Mouse (Mus musculus) CH12.LX (cell line): ENCODE data around the gene Olfr288. TPM values are rescaled to one million over a fixed set of nuclear protein-coding genes. Genes with fewer than 3 reads are reported as not detected.

Source experiments
- DNase-seq: peaks from one replicate; pipeline ENCODE4 v3.0.0-alpha.2; 2013; ENCODE audit errors: extremely low read depth
- H3K27ac ChIP-seq: 2 replicates; pipeline ENCODE4 v1.5.1; 2012; ENCODE audit warnings: low read depth, mild to moderate bottlenecking, control low read depth, moderate library complexity; ENCODE audit not compliant: insufficient read depth
- H3K27me3 ChIP-seq: replicated peaks from 2 replicates; pipeline ENCODE3; 2012; ENCODE audit warnings: inconsistent platforms
- H3K36me3 ChIP-seq, 2 experiments: replicated peaks in 1 of 2; 2 replicates each; pipeline versions ENCODE3 to v1.6.1; 2012; ENCODE audit warnings: inconsistent platforms in 1 of 2, low read length in 1 of 2, mild to moderate bottlenecking in 1 of 2, mixed read lengths in 1 of 2, moderate library complexity in 1 of 2; ENCODE audit not compliant: control insufficient read depth in 1 of 2, insufficient read depth in 1 of 2
- H3K4me1 ChIP-seq, 2 experiments: 2 replicates each; pipeline ENCODE4 v1.6.1; 2012; ENCODE audit warnings: inconsistent platforms in 1 of 2, moderate library complexity in 1 of 2; ENCODE audit not compliant: insufficient read depth in 2 of 2, control insufficient read depth in 1 of 2
- H3K4me2 ChIP-seq: 2 replicates; pipeline ENCODE4 v1.6.1; 2012; ENCODE audit warnings: low read depth, mild to moderate bottlenecking, control low read depth; ENCODE audit not compliant: poor library complexity, insufficient read depth, severe bottlenecking
- H3K4me3 ChIP-seq, 3 experiments: fragments of 150-350 bp in 1 of 3; sonication (generic) in 1 of 3; replicated peaks in 1 of 3; 2 replicates each; pipeline versions ENCODE3 to v1.5.1; 2011 to 2012; ENCODE audit warnings: low read depth in 2 of 3, low read length in 2 of 3, mild to moderate bottlenecking in 2 of 3, moderate library complexity in 2 of 3, control low read depth in 1 of 3, improper control_type of control experiment in 1 of 3, inconsistent platforms in 1 of 3, mixed read lengths in 1 of 3; ENCODE audit not compliant: poor library complexity in 1 of 3
- H3K79me2 ChIP-seq: replicated peaks from 2 replicates; pipeline ENCODE4 v1.6.1; 2012; ENCODE audit warnings: mild to moderate bottlenecking, moderate library complexity; ENCODE audit not compliant: control insufficient read depth, poor library complexity, insufficient read depth, severe bottlenecking; ENCODE audit errors: extremely low read depth
- H3K9ac ChIP-seq: 2 replicates; pipeline ENCODE4 v1.6.1; 2012; ENCODE audit warnings: low read depth, mild to moderate bottlenecking, control low read depth, moderate library complexity; ENCODE audit not compliant: insufficient read depth
- H3K9me3 ChIP-seq: replicated peaks from 2 replicates; pipeline ENCODE3; 2012; ENCODE audit warnings: low read length, inconsistent platforms, mixed read lengths
- BHLHE40 ChIP-seq: IDR thresholded peaks from 2 replicates; pipeline ENCODE4 v1.6.1; 2011; ENCODE audit warnings: mild to moderate bottlenecking, low read depth, low read length, improper control_type of control experiment
- CHD1 ChIP-seq: IDR thresholded peaks from 2 replicates; pipeline ENCODE4 v1.6.1; 2012; ENCODE audit warnings: low read depth, low read length, improper control_type of control experiment, inconsistent platforms
- CHD2 ChIP-seq: IDR thresholded peaks from 2 replicates; pipeline ENCODE4 v1.6.1; 2011; ENCODE audit warnings: low read length, improper control_type of control experiment
- CTCF ChIP-seq, 2 experiments: IDR thresholded peaks in 1 of 2; conservative IDR thresholded peaks in 1 of 2; 2 replicates each; pipeline ENCODE4 v1.5.1; 2011 to 2012; ENCODE audit warnings: low read depth in 2 of 2, low read length in 2 of 2, improper control_type of control experiment in 1 of 2, inconsistent platforms in 1 of 2, mild to moderate bottlenecking in 1 of 2, moderate library complexity in 1 of 2
- E2F4 ChIP-seq: IDR thresholded peaks from 2 replicates; pipeline ENCODE4 v1.6.1; 2011; ENCODE audit warnings: low read depth, low read length, improper control_type of control experiment; ENCODE audit not compliant: insufficient replicate concordance
- ELF1 ChIP-seq: IDR thresholded peaks from 2 replicates; pipeline ENCODE4 v1.6.1; 2014; ENCODE audit warnings: low read depth, mild to moderate bottlenecking, inconsistent platforms, low read length, improper control_type of control experiment
- GABPA ChIP-seq: IDR thresholded peaks from 2 replicates; pipeline ENCODE4 v1.6.1; 2012; ENCODE audit warnings: low read depth, low read length, improper control_type of control experiment, inconsistent platforms; ENCODE audit not compliant: insufficient replicate concordance
- HCFC1 ChIP-seq: IDR thresholded peaks from 2 replicates; pipeline ENCODE4 v1.6.1; 2012; ENCODE audit warnings: low read depth, mild to moderate bottlenecking, inconsistent platforms, low read length, improper control_type of control experiment
- JUN ChIP-seq: IDR thresholded peaks from 2 replicates; pipeline ENCODE4 v1.6.1; 2011; ENCODE audit warnings: low read depth, mild to moderate bottlenecking, low read length, improper control_type of control experiment, moderate library complexity; ENCODE audit not compliant: insufficient read depth
- MAFK ChIP-seq: IDR thresholded peaks from 2 replicates; pipeline ENCODE4 v1.6.1; 2011; ENCODE audit warnings: low read length, improper control_type of control experiment; ENCODE audit not compliant: insufficient replicate concordance
- MAZ ChIP-seq: IDR thresholded peaks from 2 replicates; pipeline ENCODE4 v1.6.1; 2012; ENCODE audit warnings: low read depth, mild to moderate bottlenecking, inconsistent platforms, low read length, improper control_type of control experiment, moderate library complexity
- MXI1 ChIP-seq: IDR thresholded peaks from 2 replicates; pipeline ENCODE4 v1.6.1; 2011; ENCODE audit warnings: mild to moderate bottlenecking, low read depth, low read length, improper control_type of control experiment
- POLR2A ChIP-seq: IDR thresholded peaks from 2 replicates; pipeline ENCODE4 v1.6.1; 2011; ENCODE audit warnings: low read depth, mild to moderate bottlenecking, improper control_type of control experiment, low read length
- POLR2AphosphoS2 ChIP-seq: IDR thresholded peaks from 2 replicates; pipeline ENCODE4 v1.6.1; 2011; ENCODE audit warnings: low read depth, low read length, improper control_type of control experiment
- RAD21 ChIP-seq: IDR thresholded peaks from 2 replicates; pipeline ENCODE4 v1.6.1; 2011; ENCODE audit warnings: low read depth, mild to moderate bottlenecking, low read length, improper control_type of control experiment, moderate library complexity
- SMC3 ChIP-seq: IDR thresholded peaks from 2 replicates; pipeline ENCODE4 v1.6.1; 2011; ENCODE audit warnings: low read depth, low read length, improper control_type of control experiment
- TBP ChIP-seq: conservative IDR thresholded peaks from 2 replicates; pipeline ENCODE4 v1.6.1; 2011; ENCODE audit warnings: low read depth, low read length, improper control_type of control experiment
- TCF12 ChIP-seq: IDR thresholded peaks from 2 replicates; pipeline ENCODE4 v1.6.1; 2014; ENCODE audit warnings: low read depth, mild to moderate bottlenecking, inconsistent platforms, low read length, improper control_type of control experiment
- UBTF ChIP-seq: IDR thresholded peaks from 2 replicates; pipeline ENCODE4 v1.6.1; 2012; ENCODE audit warnings: low read depth, mild to moderate bottlenecking, inconsistent platforms, low read length, improper control_type of control experiment, moderate library complexity
- USF2 ChIP-seq: conservative IDR thresholded peaks from 2 replicates; pipeline ENCODE4 v1.6.1; 2011; ENCODE audit warnings: low read depth, low read length, improper control_type of control experiment
- ZC3H11A ChIP-seq: IDR thresholded peaks from 2 replicates; pipeline ENCODE4 v1.6.1; 2012; ENCODE audit warnings: low read depth, mild to moderate bottlenecking, inconsistent platforms, low read length, improper control_type of control experiment
- ZKSCAN1 ChIP-seq: IDR thresholded peaks from 2 replicates; pipeline ENCODE4 v1.6.1; 2012; ENCODE audit warnings: low read depth, inconsistent platforms, low read length, improper control_type of control experiment, borderline replicate concordance
- ZNF384 ChIP-seq: IDR thresholded peaks from 2 replicates; pipeline ENCODE4 v1.6.1; 2012; ENCODE audit warnings: low read depth, low read length, improper control_type of control experiment, inconsistent platforms
- dilution Hi-C: fragments of 300-500 bp; cut with MboI; formaldehyde crosslinking; loops from 2 replicates; pipeline ENCODE4 v1.14.3; 2020; ENCODE audit warnings: low sequenced_read_pairs; ENCODE audit not compliant: extremely low pct_unique_long_range_greater_than_20kb, extremely low pct_ligation_motif_present
- in situ Hi-C: fragments of 300-500 bp; cut with MboI; formaldehyde crosslinking; loops from 3 replicates; pipeline ENCODE4 v1.14.3; 2019; ENCODE audit warnings: low sequenced_read_pairs, low pct_ligation_motif_present, low pct_unique_long_range_greater_than_20kb, mixed read lengths
- polyA plus RNA-seq: library from polyadenylated mRNA; unstranded; fragments of >175 nt; gene quantifications from 2 replicates; pipeline ENCODE4 v1.2.1, GENCODE M21; 2012; ENCODE audit warnings: low read depth; ENCODE audit not compliant: insufficient read length
- total RNA-seq, 2 experiments: library from RNA; depleted of rRNA; stranded (reverse); fragments of 300-350 nt in 1 of 2; fragments of >200 nt in 1 of 2; gene quantifications; 2 replicates each; pipeline ENCODE4 v1.2.3; 2012 to 2014

Olfr288 gene
- total and polyA plus RNA-seq, 3 experiments, result not detected

GRCm38 (mm10) chr15:98225610-98226009 lies 30.3 kb upstream of the Olfr288 start (continued):
- no peak for TF ChIP-seq MAZ
- TF ChIP-seq, all 38 proteins: peak for 5

GRCm38 (mm10) chr15:98222377-98222776 lies 27.0 kb upstream of the Olfr288 start:
- no peak overlapping the region for H3K27ac ChIP-seq
- in situ Hi-C loops, result no loop called here
- no peak overlapping the region for H3K9ac ChIP-seq
- H3K4me1 ChIP-seq, result peaks cover 6 to 11% of the 10 kb centered on the region in 2 experiments; a peak in 3 of 4 replicates
- H3K27me3 ChIP-seq, result peaks cover 51% of the 10 kb centered on the region
- no peaks in the 10 kb centered on the region for H3K79me2 ChIP-seq
- TF ChIP-seq TCF12, result no peak
- TF ChIP-seq TBP, result no peak
- TF ChIP-seq CHD2, result no peak
- no peak for TF ChIP-seq ZKSCAN1
- no peak for TF ChIP-seq POLR2A
- no peak for TF ChIP-seq USF2
- TF ChIP-seq MAZ, result no peak
- no peak for TF ChIP-seq E2F4
- no peak for TF ChIP-seq MXI1
- TF ChIP-seq ZNF384, result peak; percentile 89
- no peak for TF ChIP-seq JUN
- TF ChIP-seq RAD21, result no peak
- TF ChIP-seq SMC3, result no peak
- peak in 1 of 2 experiments; percentile 28; a peak in 2 of 4 replicates for TF ChIP-seq CTCF (conservative IDR thresholded peaks at IDR 0.05 in 1 of 2, IDR thresholded peaks at IDR 0.05 in 1 of 2; ENCODE audit: low read depth in 2 of 2, low read length in 2 of 2)
- no peak for TF ChIP-seq ZC3H11A
- no peak for TF ChIP-seq UBTF
- TF ChIP-seq ELF1, result no peak
- TF ChIP-seq GABPA, result no peak
- TF ChIP-seq, all 38 proteins: peak for 2
- no peak overlapping the region for H3K4me3 ChIP-seq
- dilution Hi-C loops, result no loop called here
- H3K9me3 ChIP-seq, result no peaks in the 10 kb centered on the region
- DNase-seq, result no peak
- no peaks in the 10 kb centered on the region for H3K36me3 ChIP-seq
- H3K4me2 ChIP-seq, result no peak overlapping the region

- Histone ChIP-seq H3K36me3 (no peaks in the 10 kb centered on the region), H3K27me3 (peaks cover 53% of the 10 kb centered on the region), H3K4me3 (no peak within 1 kb of the TSS), H3K9me3 (no peaks in the 10 kb centered on the region), H3K9ac (no peak within 1 kb of the TSS), H3K4me2 (no peak within 1 kb of the TSS), H3K4me1 (peaks cover 5 to 6% of the 10 kb centered on the region in 2 experiments; a peak in 3 of 4 replicates), H3K79me2 (no peaks in the 10 kb centered on the region), H3K27ac (no peak within 1 kb of the TSS)
- DNase-seq, result no peak
- in situ Hi-C loops (no loop called here), dilution Hi-C loops (no loop called here)
- TF ChIP-seq USF2 (no peak), RAD21 (no peak), HCFC1 (no peak), CHD1 (no peak), BHLHE40 (no peak), MXI1 (no peak), MAFK (no peak), ZKSCAN1 (no peak), POLR2AphosphoS2 (no peak), MAZ (no peak), POLR2A (no peak), ZNF384 (no peak), UBTF (no peak), TBP (no peak)
These were observed 25.5 kb upstream of the Olfr288 start, which contains the start of the genes Gm44579 and Olfr287 for GRCm38 (mm10) chr15:98220877-98221276. Gene Gm44579, minus strand, starts transcription at chr15:98220977. Gene Olfr287, minus strand, starts transcription at chr15:98221056.
